Mouse (Mus musculus) embryonic facial prominence, embryonic 10.5 days (tissue): Measurements from ENCODE around the gene Artn. TPM values are rescaled to one million over a fixed set of nuclear protein-coding genes. Genes with fewer than 3 reads are reported as not detected.
A peak's percentile ranks its signal among the peaks of the same experiment; 100 is the strongest.

Experiments used
- DNase-seq: peaks from one replicate; pipeline ENCODE4 v3.0.0-alpha.2; 2017; ENCODE audit warnings: low spot score
- H3K27ac ChIP-seq: fragments of 300-500 bp; sonication (generic); replicated peaks from 2 replicates; pipeline ENCODE4 v1.5.1; 2016; ENCODE audit warnings: mild to moderate bottlenecking
- H3K27me3 ChIP-seq: fragments of 300-500 bp; sonication (generic); replicated peaks from 2 replicates; pipeline ENCODE4 v1.6.1; 2016; ENCODE audit warnings: low read depth, mild to moderate bottlenecking; ENCODE audit not compliant: poor library complexity, severe bottlenecking
- H3K36me3 ChIP-seq: fragments of 300-500 bp; sonication (generic); replicated peaks from 2 replicates; pipeline ENCODE4 v1.6.1; 2016; ENCODE audit warnings: mild to moderate bottlenecking, moderate library complexity
- H3K4me1 ChIP-seq: fragments of 300-500 bp; sonication (generic); 2 replicates; pipeline ENCODE4 v1.6.1; 2016
- H3K4me3 ChIP-seq: fragments of 300-500 bp; sonication (generic); 2 replicates; pipeline ENCODE4 v1.5.1; 2016; ENCODE audit warnings: mild to moderate bottlenecking, moderate library complexity
- H3K9me3 ChIP-seq: fragments of 300-500 bp; sonication (generic); 2 replicates; pipeline ENCODE4 v1.6.1; 2016; ENCODE audit warnings: mild to moderate bottlenecking
- WGBS: fragments of 180-500 bp; shearing (Covaris S2); methylation state at CpG from one replicate; pipeline ENCODE4 v1.1.7; 2016; 5-methylcytosine and 5-hydroxymethylcytosine counted together
- polyA plus RNA-seq: library from polyadenylated mRNA; unstranded; fragments of >200 nt; fragmentation: Nextera tagmentation; extraction: Ambion mirVana; gene quantifications from 2 replicates; pipeline ENCODE4 v1.2.1, GENCODE M21; 2016

Artn gene
- polyA plus RNA-seq, 1 experiment from 2014 or later: 3.1 TPM

- DNase-seq: peak; percentile 19
- H3K36me3 ChIP-seq: peaks cover 34% of the 10 kb centered on the region
- H3K27ac ChIP-seq: peak overlapping the region; percentile 59
- no peak overlapping the region for H3K4me3 ChIP-seq
- peaks cover 16% of the 10 kb centered on the region for H3K4me1 ChIP-seq
- WGBS: 32% methylated on average over 5 of the region's 5 CpGs
- no peaks in the 10 kb centered on the region for H3K27me3 ChIP-seq
- no peaks in the 10 kb centered on the region for H3K9me3 ChIP-seq
Measured at GRCm38 (mm10) chr4:117943317-117943716, 13.8 kb upstream of the Artn start.

DNA sequence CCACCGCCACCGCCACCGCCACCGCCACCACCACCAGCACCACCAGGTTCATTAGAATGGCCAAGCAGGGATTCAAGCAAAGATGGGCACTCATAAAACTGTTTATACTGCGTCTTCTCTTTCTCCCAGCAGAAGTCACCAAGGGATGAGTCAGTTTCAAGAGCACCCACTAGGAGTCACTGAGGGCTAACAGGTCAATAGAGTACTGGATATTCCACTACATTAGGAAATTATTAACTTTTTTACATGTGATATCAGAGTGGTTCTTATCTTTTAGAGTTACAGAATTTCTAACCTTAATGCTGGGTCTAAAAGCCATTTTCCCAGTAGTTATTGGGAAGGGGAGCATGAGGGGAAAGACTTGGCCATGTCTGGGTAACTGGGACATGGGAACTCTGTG lies 7.4 kb upstream of the Artn start:
- no peak for DNase-seq
- 95% methylated on average over 5 of the region's 5 CpGs for WGBS

GRCm38 (mm10) chr4:117934081-117934480 lies 4.5 kb upstream of the Artn start:
- Histone ChIP-seq H3K4me1 (peaks cover 13% of the 10 kb centered on the region), H3K36me3 (peaks cover 19% of the 10 kb centered on the region)
- 90% methylated on average over 4 of the region's 4 CpGs for WGBS

More for the DNA sequence above, 7.4 kb upstream of the Artn start:
- Histone ChIP-seq H3K27ac (no peak overlapping the region), H3K4me1 (no peaks in the 10 kb centered on the region), H3K36me3 (peaks cover 36% of the 10 kb centered on the region), H3K9me3 (no peaks in the 10 kb centered on the region), H3K4me3 (no peak overlapping the region), H3K27me3 (no peaks in the 10 kb centered on the region)

GRCm38 (mm10) chr4:117933248-117933647 lies 3.7 kb upstream of the Artn start:
- whole genome bisulfite sequencing: 78% methylated on average over 5 of the region's 5 CpGs
- no peaks in the 10 kb centered on the region for H3K9me3 ChIP-seq
- H3K4me3 ChIP-seq: no peak overlapping the region
- peaks cover 32% of the 10 kb centered on the region for H3K27me3 ChIP-seq
- H3K27ac ChIP-seq: no peak overlapping the region
- peaks cover 17% of the 10 kb centered on the region for H3K36me3 ChIP-seq
- peaks cover 22% of the 10 kb centered on the region for H3K4me1 ChIP-seq
- no peak for DNase-seq

More at GRCm38 (mm10) chr4:117934081-117934480, 4.5 kb upstream of the Artn start:
- H3K4me3 ChIP-seq: no peak overlapping the region
- no peaks in the 10 kb centered on the region for H3K9me3 ChIP-seq
- peaks cover 24% of the 10 kb centered on the region for H3K27me3 ChIP-seq
- H3K27ac ChIP-seq: no peak overlapping the region
- no peak for DNase-seq

- Histone ChIP-seq H3K9me3 (no peaks in the 10 kb centered on the region), H3K4me1 (peaks cover 42% of the 10 kb centered on the region), H3K27ac (peak overlapping the region; percentile 70), H3K27me3 (peaks cover 77% of the 10 kb centered on the region), H3K36me3 (peaks cover 4% of the 10 kb centered on the region), H3K4me3 (peak overlapping the region; percentile 62)
- DNase-seq: peak; percentile 56
- WGBS: 3% methylated on average over 13 of the region's 13 CpGs
Measured at GRCm38 (mm10) chr4:117928699-117929241, 793 bp downstream of the Artn start.

- H3K27ac ChIP-seq: no peak overlapping the region
- H3K36me3 ChIP-seq: peaks cover 4% of the 10 kb centered on the region
- WGBS: 14% methylated on average over 6 of the region's 6 CpGs
- peaks cover 82% of the 10 kb centered on the region for H3K27me3 ChIP-seq
- H3K4me3 ChIP-seq: peak overlapping the region; percentile 62
- peak; percentile 83 for DNase-seq
- H3K4me1 ChIP-seq: peaks cover 42% of the 10 kb centered on the region
- H3K9me3 ChIP-seq: no peaks in the 10 kb centered on the region
Measured at GRCm38 (mm10) chr4:117928234-117928633, 1.3 kb downstream of the Artn start.

DNA sequence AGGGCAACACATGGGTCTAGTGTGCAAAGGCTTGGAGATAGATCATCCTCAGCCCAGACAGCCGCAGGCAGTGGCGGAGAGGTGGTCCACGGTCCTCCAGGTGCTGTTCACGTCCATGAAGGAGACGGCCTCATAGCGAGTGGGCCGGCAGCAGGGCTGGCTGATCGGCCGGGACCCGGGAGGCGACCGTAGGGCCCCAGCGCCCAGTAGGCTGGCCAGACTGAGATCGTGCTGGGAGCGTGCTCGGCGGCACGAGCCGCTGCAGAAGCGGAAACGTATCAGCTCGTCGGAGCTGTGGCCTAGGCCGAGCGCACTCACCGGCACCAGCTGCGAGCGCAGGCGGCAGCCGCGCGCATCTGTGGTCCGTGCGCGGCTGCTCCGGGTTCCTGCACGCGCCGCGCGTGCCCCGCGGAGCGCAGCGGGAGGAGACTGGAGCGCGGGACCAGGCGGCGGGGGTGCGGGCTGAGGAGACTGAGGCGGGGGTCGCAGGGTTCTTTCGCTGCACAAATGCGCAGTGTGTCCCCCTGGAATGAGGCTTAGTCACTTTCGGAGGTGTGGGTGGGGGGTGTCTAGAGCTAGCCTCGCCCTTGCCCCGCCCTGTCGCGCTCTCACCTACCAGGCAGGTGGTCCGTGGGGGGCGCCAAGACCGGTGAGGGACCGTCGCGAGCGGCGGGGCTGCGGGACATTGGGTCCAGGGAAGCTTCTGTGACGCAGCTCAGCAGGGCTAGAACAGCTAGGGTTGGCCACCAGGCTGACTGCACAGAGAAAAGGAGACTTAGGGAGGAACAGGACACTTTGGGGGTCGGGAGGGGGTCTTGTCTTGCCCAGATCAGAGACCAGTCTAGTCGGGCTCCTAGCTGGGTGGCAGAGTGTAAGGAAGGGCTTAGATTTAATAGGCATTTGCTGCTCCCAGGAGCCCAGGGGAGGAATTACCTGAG lies 2.7 kb downstream of the Artn start:
- 1% methylated on average over 71 of the region's 71 CpGs for WGBS
- no peaks in the 10 kb centered on the region for H3K9me3 ChIP-seq
- H3K4me1 ChIP-seq: peaks cover 42% of the 10 kb centered on the region
- H3K27ac ChIP-seq: peak overlapping the region; percentile 65
- peak; percentile 67 for DNase-seq
- no peaks in the 10 kb centered on the region for H3K36me3 ChIP-seq
- H3K4me3 ChIP-seq: peak overlapping the region; percentile 68
- H3K27me3 ChIP-seq: peaks cover 96% of the 10 kb centered on the region

DNA sequence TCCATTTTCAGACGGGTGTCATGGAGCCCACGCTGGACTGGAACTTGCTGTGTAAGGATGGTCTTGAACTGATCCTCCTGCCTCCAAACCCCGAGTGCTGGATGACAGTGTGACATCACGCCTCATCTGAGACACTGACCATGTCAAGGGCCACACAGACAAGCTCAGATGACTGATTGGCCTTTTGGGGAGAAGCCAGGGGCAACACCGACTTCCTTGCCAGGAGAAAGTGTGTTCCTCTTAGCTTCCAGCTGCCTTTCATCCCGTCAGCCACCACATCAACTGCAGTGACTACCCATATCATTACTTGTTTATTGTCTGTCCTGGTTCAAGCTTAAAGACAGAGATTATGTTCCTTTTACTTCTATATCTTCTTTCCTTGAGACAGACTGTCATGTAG lies 4.6 kb downstream of the Artn start:
- H3K4me1 ChIP-seq: peaks cover 37% of the 10 kb centered on the region
- DNase-seq: no peak
- no peak overlapping the region for H3K4me3 ChIP-seq
- 55% methylated on average over 6 of the region's 6 CpGs for WGBS
- H3K27ac ChIP-seq: no peak overlapping the region
- no peaks in the 10 kb centered on the region for H3K36me3 ChIP-seq
- H3K9me3 ChIP-seq: no peaks in the 10 kb centered on the region
- peaks cover 85% of the 10 kb centered on the region for H3K27me3 ChIP-seq

- Histone ChIP-seq H3K9me3 (no peaks in the 10 kb centered on the region), H3K27ac (no peak overlapping the region), H3K36me3 (no peaks in the 10 kb centered on the region), H3K4me1 (peaks cover 23% of the 10 kb centered on the region), H3K27me3 (peaks cover 70% of the 10 kb centered on the region), H3K4me3 (no peak overlapping the region)
- 61% methylated on average over 2 of the region's 2 CpGs for WGBS
- no peak for DNase-seq
Measured at GRCm38 (mm10) chr4:117923450-117923849, 6.1 kb downstream of the Artn start.

- 91% methylated on average over 2 of the region's 2 CpGs for WGBS
- no peaks in the 10 kb centered on the region for H3K9me3 ChIP-seq
- peaks cover 49% of the 10 kb centered on the region for H3K27me3 ChIP-seq
- no peak overlapping the region for H3K27ac ChIP-seq
- peaks cover 2% of the 10 kb centered on the region for H3K4me1 ChIP-seq
- no peak for DNase-seq
- H3K4me3 ChIP-seq: no peak overlapping the region
- H3K36me3 ChIP-seq: no peaks in the 10 kb centered on the region
Measured at GRCm38 (mm10) chr4:117921358-117921757, 8.2 kb downstream of the Artn start.

GRCm38 (mm10) chr4:117918762-117919161 lies 10.8 kb downstream of the Artn start:
- DNase-seq: no peak
- WGBS: 93% methylated on average over 5 of the region's 5 CpGs

GRCm38 (mm10) chr4:117918261-117918660 lies 11.3 kb downstream of the Artn start:
- Histone ChIP-seq H3K9me3 (no peaks in the 10 kb centered on the region), H3K27ac (no peak overlapping the region), H3K4me1 (peaks cover 17% of the 10 kb centered on the region), H3K27me3 (peaks cover 18% of the 10 kb centered on the region), H3K4me3 (no peak overlapping the region), H3K36me3 (no peaks in the 10 kb centered on the region)
- DNase-seq: no peak
- 85% methylated on average over 3 of the region's 3 CpGs for WGBS

More at GRCm38 (mm10) chr4:117918762-117919161, 10.8 kb downstream of the Artn start:
- Histone ChIP-seq H3K36me3 (no peaks in the 10 kb centered on the region), H3K27me3 (peaks cover 23% of the 10 kb centered on the region), H3K9me3 (no peaks in the 10 kb centered on the region), H3K27ac (no peak overlapping the region), H3K4me3 (no peak overlapping the region), H3K4me1 (peaks cover 12% of the 10 kb centered on the region)

- DNase-seq: no peak
- Histone ChIP-seq H3K27ac (no peak overlapping the region), H3K4me3 (no peak overlapping the region), H3K36me3 (peaks cover under 1% of the 10 kb centered on the region; the same call in 1 of the 2 replicates), H3K9me3 (no peaks in the 10 kb centered on the region), H3K4me1 (peaks cover 22% of the 10 kb centered on the region), H3K27me3 (peaks cover 14% of the 10 kb centered on the region)
- 89% methylated on average over 4 of the region's 4 CpGs for WGBS
Measured at GRCm38 (mm10) chr4:117917847-117918246, 11.7 kb downstream of the Artn start.
